Mouse (Mus musculus): ENCODE measurements around the gene Fyb2.

Fyb2 gene

GRCm38 (mm10) chr4:104913291-104914129 is at the start of gene Fyb2:
Gene Fyb2 (plus strand): TSS chr4:104913456.
- DNase-seq (ENCODE audit: low spot score in 2 of 2) = no peak

GRCm38 (mm10) chr4:104864397-104864796 is 48.9 kb upstream of the Fyb2 start:
- no peak for DNase-seq (ENCODE audit: low spot score in 2 of 2)

- no peak for DNase-seq (ENCODE audit: low spot score in 2 of 2)
Measured at GRCm38 (mm10) chr4:104869581-104869980, 43.7 kb upstream of the Fyb2 start.

- no peak for DNase-seq (ENCODE audit: low spot score in 2 of 2)
Measured at GRCm38 (mm10) chr4:104870196-104870595, 43.1 kb upstream of the Fyb2 start.

GRCm38 (mm10) chr4:104875832-104876231 is 37.4 kb upstream of the Fyb2 start:
- no peak for DNase-seq (ENCODE audit: low spot score in 2 of 2)

- no peak for DNase-seq (ENCODE audit: low spot score in 2 of 2)
Measured at GRCm38 (mm10) chr4:104876323-104876722, 36.9 kb upstream of the Fyb2 start, which contains the start of gene C8a. Gene C8a (minus strand): TSS chr4:104876398.

GRCm38 (mm10) chr4:104887486-104887885 is 25.8 kb upstream of the Fyb2 start:
- DNase-seq (ENCODE audit: low spot score in 2 of 2) = no peak

GRCm38 (mm10) chr4:104888499-104889262 is 24.6 kb upstream of the Fyb2 start:
- DNase-seq (ENCODE audit: low spot score in 2 of 2) = no peak

- DNase-seq (ENCODE audit: low spot score in 2 of 2) = no peak
Measured at GRCm38 (mm10) chr4:104891708-104892107, 21.5 kb upstream of the Fyb2 start.

GRCm38 (mm10) chr4:104893588-104893987 is 19.7 kb upstream of the Fyb2 start:
- no peak for DNase-seq (ENCODE audit: low spot score in 2 of 2)

- DNase-seq (ENCODE audit: low spot score in 2 of 2) = no peak
Measured at GRCm38 (mm10) chr4:104894004-104894734, 19.1 kb upstream of the Fyb2 start.

GRCm38 (mm10) chr4:104902836-104903235 is 10.4 kb upstream of the Fyb2 start:
- no peak for DNase-seq (ENCODE audit: low spot score in 2 of 2)

- no peak for DNase-seq (ENCODE audit: low spot score in 2 of 2)
Measured at GRCm38 (mm10) chr4:104905049-104905448, 8.2 kb upstream of the Fyb2 start.

GRCm38 (mm10) chr4:104911685-104912084 is 1.6 kb upstream of the Fyb2 start:
- peak in 1 of 2 experiments; percentile 7 for DNase-seq (ENCODE audit: low spot score in 2 of 2)

GRCm38 (mm10) chr4:104914711-104915247 is 1.5 kb downstream of the Fyb2 start:
- no peak for DNase-seq (ENCODE audit: low spot score in 2 of 2)

- no peak for DNase-seq (ENCODE audit: low spot score in 2 of 2)
Measured at GRCm38 (mm10) chr4:104918017-104918416, 4.8 kb downstream of the Fyb2 start.

- DNase-seq (ENCODE audit: low spot score in 2 of 2) = no peak
Measured at GRCm38 (mm10) chr4:104925383-104925782, 12.1 kb downstream of the Fyb2 start.

- DNase-seq (ENCODE audit: low spot score in 2 of 2) = no peak
Measured at GRCm38 (mm10) chr4:104929165-104929564, 15.9 kb downstream of the Fyb2 start.

GRCm38 (mm10) chr4:104933620-104934019 is 20.4 kb downstream of the Fyb2 start:
- DNase-seq (ENCODE audit: low spot score in 2 of 2) = no peak

GRCm38 (mm10) chr4:104934997-104935396 is 21.7 kb downstream of the Fyb2 start:
- DNase-seq (ENCODE audit: low spot score in 2 of 2) = no peak

- DNase-seq (ENCODE audit: low spot score in 2 of 2) = no peak
Measured at GRCm38 (mm10) chr4:104935436-104935835, 22.2 kb downstream of the Fyb2 start.

GRCm38 (mm10) chr4:104936011-104936410 is 22.8 kb downstream of the Fyb2 start:
- no peak for DNase-seq (ENCODE audit: low spot score in 2 of 2)

Measured in spleen, postnatal 36 days (tissue).